Mouse (Mus musculus) liver, embryonic 14.5 days (tissue): ENCODE results near the gene Ptprs.

Source experiments
- CTCF ChIP-seq: IDR thresholded peaks from 2 replicates; pipeline ENCODE4 v1.5.1; 2016; ENCODE audit warnings: antibody characterized with exemption, low read depth, control low read depth
- EP300 ChIP-seq: IDR thresholded peaks from 2 replicates; pipeline ENCODE4 v1.6.1; 2016; ENCODE audit warnings: antibody characterized with exemption, low read depth

DNA sequence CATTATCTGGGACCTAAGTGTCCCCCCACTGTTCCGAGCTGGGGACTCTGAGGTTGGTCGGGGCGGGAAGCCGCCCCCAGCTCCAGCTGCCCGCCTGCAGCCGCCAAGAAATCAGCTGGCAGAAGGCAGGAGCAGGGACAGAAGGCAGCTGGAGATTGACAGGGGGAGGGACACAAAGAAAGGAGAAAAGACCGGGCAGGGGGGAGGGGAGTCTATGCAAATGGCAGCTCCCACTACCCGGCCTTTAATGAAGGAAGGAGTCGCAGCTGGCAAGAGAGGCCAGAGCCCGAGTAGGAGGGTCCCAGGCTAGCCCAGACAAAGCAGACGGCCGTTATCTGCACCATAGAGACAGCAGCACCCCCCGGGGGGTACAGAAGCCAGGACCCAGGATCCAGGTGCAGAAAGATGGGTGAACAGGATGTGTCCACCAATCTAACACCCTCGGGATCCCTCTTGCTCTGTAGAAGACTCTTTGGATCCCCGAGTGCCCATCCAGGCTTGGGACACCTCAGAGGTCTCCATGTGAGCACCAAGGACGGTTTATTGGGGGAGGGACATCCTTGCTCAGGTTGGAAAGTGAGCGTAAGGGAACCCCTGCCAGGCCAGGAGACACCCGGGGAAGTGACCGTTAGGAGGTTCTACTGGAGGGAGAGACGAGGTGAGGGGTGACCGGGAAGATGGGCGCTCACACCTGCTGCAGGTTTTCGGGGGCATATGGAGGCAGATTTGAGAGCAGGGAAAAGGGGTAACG is 1.3 kb downstream of the Ptprs start:
- no peak for TF ChIP-seq CTCF
- no peak for TF ChIP-seq EP300
